Mouse (Mus musculus): Measurements from ENCODE around the gene Dhx34.
A peak's percentile ranks its signal among the peaks of the same experiment; 100 is the strongest.

The Dhx34 gene

GRCm38 (mm10) chr7:16208781-16209665 lies 12.8 kb downstream of the Dhx34 start:
- DNase-seq (ENCODE audit: low spot score): no peak

- DNase-seq (ENCODE audit: low spot score): no peak
Measured at GRCm38 (mm10) chr7:16207496-16207895, 14.3 kb downstream of the Dhx34 start.

GRCm38 (mm10) chr7:16207076-16207475 lies 14.8 kb downstream of the Dhx34 start:
- DNase-seq (ENCODE audit: low spot score): no peak

GRCm38 (mm10) chr7:16204791-16205190 lies 17.0 kb downstream of the Dhx34 start:
- no peak for DNase-seq (ENCODE audit: low spot score)

DNA sequence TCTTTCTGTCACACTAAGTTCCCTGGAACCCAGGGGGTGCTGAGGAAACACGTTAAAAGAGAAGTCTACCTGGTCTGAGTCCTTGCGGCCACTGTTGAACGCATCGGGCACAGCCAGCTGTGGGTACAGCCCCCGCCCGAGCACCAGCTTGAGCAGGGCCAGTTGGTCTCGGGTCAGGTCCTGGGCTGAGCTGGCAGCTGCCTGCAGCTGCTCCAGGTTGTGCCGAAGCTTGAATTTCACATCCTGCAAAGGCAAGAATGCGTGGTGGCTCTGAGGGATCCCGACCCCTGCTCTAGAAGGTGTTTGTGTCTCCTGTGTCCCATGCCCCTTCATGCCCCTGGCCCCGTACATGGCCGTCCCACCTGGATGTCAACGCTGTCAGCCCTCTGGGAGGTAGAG lies 18.3 kb downstream of the Dhx34 start:
- DNase-seq (ENCODE audit: low spot score): no peak

- DNase-seq (ENCODE audit: low spot score): no peak
Measured at GRCm38 (mm10) chr7:16202756-16203504, 18.9 kb downstream of the Dhx34 start.

DNA sequence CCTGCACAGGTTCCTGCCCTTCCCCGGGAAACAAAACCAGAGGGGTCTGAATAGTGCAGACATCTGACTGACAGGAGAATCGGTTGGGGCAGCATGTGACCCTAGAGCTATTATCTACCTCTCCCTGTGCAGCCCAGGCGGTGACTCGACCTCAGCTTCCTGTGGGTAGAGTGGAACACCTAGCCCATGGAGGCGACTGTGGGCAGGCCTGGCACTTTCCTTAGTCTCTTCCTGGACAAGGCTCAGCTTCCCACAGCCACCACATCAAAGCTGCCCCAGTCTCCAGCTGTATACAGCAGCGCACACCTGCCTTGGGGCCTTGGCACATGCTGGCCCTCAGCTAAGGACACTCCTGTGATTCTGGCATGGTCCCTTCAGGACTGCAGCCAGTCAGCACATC lies 20.7 kb downstream of the Dhx34 start:
- DNase-seq (ENCODE audit: low spot score): no peak

- DNase-seq (ENCODE audit: low spot score): no peak
Measured at GRCm38 (mm10) chr7:16198540-16198939, 23.3 kb downstream of the Dhx34 start.

DNA sequence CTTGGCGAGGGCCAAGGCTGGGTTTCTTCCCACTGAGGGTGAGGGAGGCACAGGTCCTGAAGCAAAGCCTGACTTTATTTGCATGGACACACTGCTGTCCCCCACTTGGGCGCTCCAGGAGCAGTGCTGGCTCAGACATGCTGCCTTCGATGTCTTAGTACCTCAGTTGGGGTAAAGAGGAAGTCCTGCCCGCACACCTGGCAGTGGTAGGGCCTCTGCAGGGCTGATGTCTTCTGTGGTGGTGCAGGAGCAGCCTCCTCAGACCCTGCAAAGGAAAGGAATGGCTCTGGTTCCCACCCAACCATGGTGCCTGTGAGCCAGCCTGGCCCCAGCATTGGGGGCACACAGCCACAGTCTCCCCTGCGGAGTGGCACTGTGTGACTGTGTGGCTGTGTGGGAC lies 24.7 kb downstream of the Dhx34 start:
- DNase-seq (ENCODE audit: low spot score): no peak

DNA sequence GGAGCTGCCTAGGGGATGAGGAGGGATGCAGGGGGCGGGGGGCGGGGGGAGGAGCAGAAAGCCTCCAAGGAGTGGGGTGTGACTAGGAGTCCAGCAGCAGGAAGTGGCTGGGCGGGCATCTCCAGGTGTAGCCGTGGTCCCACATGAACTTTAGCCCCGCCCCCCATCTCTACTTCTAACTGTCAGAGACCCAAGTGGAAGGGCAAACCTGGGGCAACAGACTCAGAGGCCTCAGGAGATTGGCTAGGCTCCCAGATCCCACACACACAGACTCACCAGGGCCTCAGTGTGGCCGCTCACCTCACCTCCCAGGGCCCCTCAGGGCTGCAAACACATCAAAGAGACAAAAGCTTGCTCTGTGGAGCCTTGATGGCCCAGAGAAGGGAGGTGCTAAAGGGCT lies 25.2 kb downstream of the Dhx34 start:
- no peak for DNase-seq (ENCODE audit: low spot score)

DNA sequence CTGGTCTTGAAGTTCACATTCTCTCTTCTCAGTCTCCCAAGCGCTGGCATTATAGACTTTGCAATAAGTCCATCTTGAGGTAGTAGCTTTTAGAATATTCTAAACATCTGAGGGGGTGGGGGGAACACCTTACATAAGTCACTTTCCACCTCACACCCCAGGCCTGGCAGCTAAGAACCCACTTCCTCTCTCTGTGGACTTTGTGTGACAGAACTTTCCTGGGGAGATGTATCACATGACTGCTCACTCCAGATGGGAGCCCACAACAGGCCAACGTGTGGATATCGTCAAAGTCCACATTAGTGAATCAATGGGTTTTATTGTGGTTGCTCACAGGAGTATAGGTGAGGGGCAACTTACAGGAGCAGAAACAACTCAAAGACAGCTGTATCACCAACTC lies 28.1 kb downstream of the Dhx34 start:
- no peak for DNase-seq (ENCODE audit: low spot score)

DNA sequence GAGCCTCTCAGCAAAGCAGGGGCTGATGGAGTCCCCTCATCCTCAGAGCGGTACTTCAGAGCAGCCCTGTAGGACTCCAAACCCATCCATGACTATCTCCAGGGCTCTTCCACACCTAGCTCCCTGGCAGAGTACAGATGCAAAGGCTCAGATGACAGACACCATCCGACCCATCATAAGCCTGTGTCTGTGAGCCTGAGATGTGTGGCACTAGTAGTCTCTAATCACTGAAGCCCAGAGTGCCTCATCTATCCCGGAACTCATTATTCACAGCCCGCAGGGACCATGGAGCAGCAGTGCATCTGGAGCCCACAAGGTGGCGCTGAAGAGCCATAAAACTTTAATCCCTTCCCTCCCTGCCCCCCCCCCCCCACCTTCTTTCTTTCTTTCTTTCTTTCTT lies 29.5 kb downstream of the Dhx34 start:
- peak; percentile 34 for DNase-seq (ENCODE audit: low spot score)

DNA sequence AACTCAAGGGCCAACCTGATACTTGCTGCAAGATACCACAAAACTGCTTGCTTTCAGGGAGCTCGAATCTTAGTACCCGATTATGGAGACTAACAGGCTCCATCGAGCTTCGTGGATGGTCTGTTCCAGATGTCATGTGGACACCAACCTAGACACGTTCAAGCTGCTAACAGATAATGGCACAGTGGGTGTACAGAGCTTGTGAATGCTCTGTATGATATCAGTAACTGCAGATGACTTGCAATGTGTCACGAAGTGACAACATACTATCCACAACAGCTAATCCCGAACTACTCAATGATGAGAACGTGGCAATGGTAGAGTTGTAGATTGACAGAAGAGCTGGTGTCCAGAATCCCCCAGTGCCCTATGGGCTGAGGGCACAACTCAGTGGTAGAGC lies 34.3 kb downstream of the Dhx34 start:
- no peak for DNase-seq (ENCODE audit: low spot score)

DNA sequence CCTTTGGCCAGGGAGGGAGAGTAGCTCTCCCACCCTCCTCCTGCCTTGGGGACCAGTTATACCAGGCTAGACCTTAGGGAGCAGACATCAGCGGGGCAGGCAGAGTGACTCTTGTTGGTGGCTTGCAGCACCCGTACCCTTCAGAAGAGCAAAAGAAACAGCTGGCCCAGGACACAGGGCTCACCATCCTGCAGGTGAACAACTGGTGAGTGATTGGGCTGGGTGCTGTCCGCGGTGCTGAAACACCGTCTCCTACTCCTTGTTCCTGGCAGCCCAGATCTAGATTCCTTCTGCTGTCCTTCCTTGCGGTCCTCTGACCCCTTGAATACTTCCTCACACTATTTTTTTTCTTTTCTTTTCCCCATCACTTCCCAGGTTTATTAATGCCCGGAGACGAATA lies 38.2 kb downstream of the Dhx34 start:
- DNase-seq (ENCODE audit: low spot score): peak; percentile 29

GRCm38 (mm10) chr7:16178114-16178513 lies 43.7 kb downstream of the Dhx34 start:
- DNase-seq (ENCODE audit: low spot score): no peak

DNA sequence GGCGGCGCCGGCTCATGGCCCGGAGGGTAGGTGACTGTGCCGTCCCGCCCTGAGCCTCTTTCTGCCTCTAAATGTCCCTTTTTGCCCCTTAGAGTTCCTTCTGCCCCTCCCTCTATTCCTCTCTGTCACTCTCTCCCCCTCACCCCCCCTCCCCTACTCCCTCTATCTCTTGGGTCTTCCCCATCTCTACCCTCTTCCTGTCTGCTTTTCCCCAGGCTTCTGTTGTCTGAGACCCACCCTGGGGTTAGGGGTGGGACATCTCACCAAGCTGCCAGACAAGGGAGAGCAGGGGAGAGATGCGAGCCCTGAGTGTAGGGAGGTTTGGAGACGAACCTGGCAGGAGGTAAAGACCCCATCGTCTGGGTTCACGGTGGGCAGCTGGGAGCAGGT lies 46.3 kb downstream of the Dhx34 start:
- DNase-seq (ENCODE audit: low spot score): no peak

GRCm38 (mm10) chr7:16174597-16175541 lies 47.0 kb downstream of the Dhx34 start, which contains the start of gene Meis3:
Gene Meis3, plus strand, starts transcription at chr7:16175090.
- DNase-seq (ENCODE audit: low spot score): peak; percentile 80

- no peak for DNase-seq (ENCODE audit: low spot score)
Measured at GRCm38 (mm10) chr7:16173146-16173545, 48.7 kb downstream of the Dhx34 start.

DNA sequence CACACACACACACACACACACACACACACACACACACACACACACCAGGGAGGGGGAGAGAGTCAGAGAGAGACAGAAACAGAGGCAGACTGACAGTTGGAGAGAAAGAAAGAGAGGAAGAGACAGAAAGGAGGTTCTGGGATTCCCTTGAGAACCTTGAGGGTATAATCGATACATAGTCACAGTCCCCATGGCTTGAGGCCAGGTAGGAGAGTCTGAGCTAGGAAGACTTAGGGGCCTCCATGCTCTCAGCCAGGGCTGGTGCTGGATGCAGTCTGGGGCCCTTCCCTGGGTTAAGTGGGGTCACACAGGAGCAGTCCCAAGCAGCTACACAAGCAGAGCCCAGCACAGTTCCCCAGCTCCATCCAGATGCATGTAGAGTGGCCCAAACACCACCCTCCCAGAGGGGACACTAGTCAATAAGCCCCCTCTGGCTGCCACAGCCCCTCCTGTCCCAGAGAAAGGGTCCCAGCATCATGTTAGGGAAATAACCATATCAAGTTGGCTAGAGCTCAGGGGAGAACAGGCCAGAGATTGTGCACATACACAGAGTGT lies 49.2 kb downstream of the Dhx34 start:
- peak; percentile 3 for DNase-seq (ENCODE audit: low spot score)

- peak; percentile 60 for DNase-seq (ENCODE audit: low spot score)
Measured at GRCm38 (mm10) chr7:16172141-16172581, 49.7 kb downstream of the Dhx34 start.

DNA sequence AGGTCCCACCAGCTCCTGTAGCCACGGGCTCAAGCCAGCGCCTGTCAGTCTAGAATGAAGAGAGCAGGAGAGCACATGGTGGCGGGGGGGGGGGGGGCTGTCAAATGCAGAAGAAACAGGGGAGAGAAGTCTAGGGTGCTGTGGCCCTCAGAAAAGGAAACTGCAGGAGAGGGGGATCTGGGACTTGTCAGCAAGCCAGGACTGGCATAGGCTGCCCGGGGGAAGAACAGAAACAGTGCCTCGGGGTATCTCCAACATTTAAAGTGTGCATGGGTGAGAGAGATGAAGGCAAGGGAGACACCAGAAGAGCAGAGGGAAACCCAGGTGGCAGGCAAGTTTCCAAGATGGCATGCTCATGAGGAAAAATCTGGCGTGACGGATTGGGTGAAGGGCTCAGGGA lies 59.8 kb downstream of the Dhx34 start:
- DNase-seq (ENCODE audit: low spot score): no peak

DNA sequence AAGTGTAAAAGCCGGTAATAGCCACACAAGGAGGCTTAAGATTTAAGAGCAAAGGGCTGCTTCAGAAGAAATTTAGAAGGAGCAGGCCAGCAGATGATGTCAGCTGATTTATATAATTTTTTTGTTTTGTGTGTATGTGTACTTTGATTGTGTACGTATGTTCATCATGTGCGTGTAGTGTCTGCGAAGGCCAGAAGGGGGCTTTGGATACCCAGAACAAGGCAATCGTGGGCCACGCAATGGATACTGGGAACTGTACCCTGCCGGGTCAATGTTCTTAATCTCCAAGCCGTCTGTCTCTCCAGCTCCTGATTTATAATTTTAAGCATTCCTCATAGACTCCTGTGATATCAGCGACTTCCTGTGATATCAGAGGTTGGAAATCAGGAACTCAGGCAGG lies 60.5 kb downstream of the Dhx34 start:
- DNase-seq (ENCODE audit: low spot score): no peak

Data from yolk sac, embryonic 10.5 days (tissue).